Mouse (Mus musculus) liver, postnatal 0 days (tissue): Measurements from ENCODE around the gene Klhl22. TPM values are rescaled to one million over a fixed set of nuclear protein-coding genes. Genes with fewer than 3 reads are reported as not detected.
"Not testable (repeated sequence)": the region's sequence is repeated elsewhere in the genome, so short reads cannot be mapped to it uniquely, and the experiment has no call there.

Experiments
- ATAC-seq: fragments of 200-750 bp; cut with Nextera tagmentation; 2 replicates; pipeline ENCODE4 v1.8.0; 2017; ENCODE audit warnings: mild to moderate bottlenecking, moderate library complexity
- DNase-seq: peaks from one replicate; pipeline ENCODE4 v3.0.0-alpha.2; 2016
- H3K27ac ChIP-seq: fragments of 300-500 bp; sonication (generic); 2 replicates; pipeline ENCODE4 v1.5.1; 2014; ENCODE audit warnings: antibody characterized with exemption, moderate library complexity, mild to moderate bottlenecking, low read depth
- H3K27me3 ChIP-seq: fragments of 300-500 bp; sonication (generic); 2 replicates; pipeline ENCODE4 v1.6.1; 2014; ENCODE audit warnings: low read length, control low read depth, mixed read lengths; ENCODE audit not compliant: insufficient read depth
- H3K36me3 ChIP-seq: fragments of 300-500 bp; sonication (generic); replicated peaks from 2 replicates; pipeline ENCODE4 v1.6.1; 2014; ENCODE audit warnings: mild to moderate bottlenecking, control low read depth, low read length, moderate library complexity, mixed read lengths; ENCODE audit not compliant: insufficient read depth
- H3K4me1 ChIP-seq: fragments of 300-500 bp; sonication (generic); 2 replicates; pipeline ENCODE4 v1.6.1; 2014; ENCODE audit warnings: antibody characterized with exemption, mild to moderate bottlenecking, control low read depth; ENCODE audit not compliant: insufficient read depth
- H3K4me2 ChIP-seq: fragments of 300-500 bp; sonication (generic); 2 replicates; pipeline ENCODE4 v1.6.1; 2014; ENCODE audit warnings: low read depth, mild to moderate bottlenecking, low read length, moderate library complexity, mixed read lengths
- H3K4me3 ChIP-seq: fragments of 300-500 bp; sonication (generic); 2 replicates; pipeline ENCODE4 v1.5.1; 2014; ENCODE audit warnings: low read depth, low read length
- H3K9ac ChIP-seq: fragments of 300-500 bp; sonication (generic); replicated peaks from 2 replicates; pipeline ENCODE4 v1.6.1; 2014; ENCODE audit warnings: mild to moderate bottlenecking, moderate library complexity
- H3K9me3 ChIP-seq: fragments of 300-500 bp; sonication (generic); 2 replicates; pipeline ENCODE4 v1.6.1; 2016; ENCODE audit warnings: mild to moderate bottlenecking, control low read depth, low read length, mixed read lengths
- CTCF ChIP-seq: sonication (generic); IDR thresholded peaks from 2 replicates; pipeline ENCODE4 v1.5.1; 2016; ENCODE audit warnings: antibody characterized with exemption, low read depth
- EP300 ChIP-seq: IDR thresholded peaks from 2 replicates; pipeline ENCODE4 v1.6.1; 2016; ENCODE audit warnings: antibody characterized with exemption, low read depth, mild to moderate bottlenecking
- WGBS: fragments of 180-500 bp; shearing (Covaris S2); extraction: QIAGEN DNeasy Blood & Tissue Kit; methylation state at CpG from one replicate; pipeline ENCODE4 v1.1.7; 2014; ENCODE audit not compliant: insufficient replicate concordance; 5-methylcytosine and 5-hydroxymethylcytosine counted together
- polyA plus RNA-seq: library from polyadenylated mRNA; unstranded; fragments of >200 nt; fragmentation: Nextera tagmentation; extraction: Ambion mirVana; gene quantifications from 2 replicates; pipeline ENCODE4 v1.2.1, GENCODE M21; 2015

Klhl22 gene
- polyA plus RNA-seq, 1 experiment from 2014 or later: 8.0 TPM

GRCm38 (mm10) chr16:17733646-17734045 lies 25.8 kb upstream of the Klhl22 start:
- no peak overlapping the region for H3K9ac ChIP-seq

GRCm38 (mm10) chr16:17734872-17735271 lies 24.5 kb upstream of the Klhl22 start:
- H3K4me2 ChIP-seq, H3K27ac ChIP-seq, H3K9me3 ChIP-seq, H3K4me3 ChIP-seq, H3K4me1 ChIP-seq, H3K36me3 ChIP-seq, ATAC-seq, DNase-seq, H3K9ac ChIP-seq, H3K27me3 ChIP-seq: not testable (repeated sequence)
- 73% methylated on average over 6 of the region's 6 CpGs for WGBS

More at GRCm38 (mm10) chr16:17733646-17734045, 25.8 kb upstream of the Klhl22 start:
- Histone ChIP-seq H3K36me3 (no peaks in the 10 kb centered on the region), H3K4me3 (no peak overlapping the region), H3K9me3 (no peaks in the 10 kb centered on the region), H3K4me1 (no peaks in the 10 kb centered on the region), H3K4me2 (no peak overlapping the region), H3K27me3 (peaks cover 8% of the 10 kb centered on the region; the same call in 1 of the 2 replicates), H3K27ac (no peak overlapping the region)
- TF ChIP-seq CTCF (no peak), EP300 (no peak)
- ATAC-seq (no peak), DNase-seq (no peak)
- WGBS: 72% methylated on average over 2 of the region's 2 CpGs

GRCm38 (mm10) chr16:17736156-17736555 lies 23.3 kb upstream of the Klhl22 start:
- TF ChIP-seq EP300 (no peak), CTCF (no peak)
- ATAC-seq: no peak

GRCm38 (mm10) chr16:17740080-17740479 lies 19.3 kb upstream of the Klhl22 start:
- H3K36me3 ChIP-seq: no peaks in the 10 kb centered on the region
- peak; percentile 21; the same call in 1 of the 2 replicates for ATAC-seq
- H3K4me1 ChIP-seq: no peaks in the 10 kb centered on the region
- no peak overlapping the region for H3K4me2 ChIP-seq
- H3K27ac ChIP-seq: no peak overlapping the region
- 59% methylated on average over 4 of the region's 4 CpGs for WGBS
- no peak for DNase-seq
- no peak overlapping the region for H3K4me3 ChIP-seq
- H3K27me3 ChIP-seq: 0 out of 2 replicates have a peak, but pooled peaks cover 2% of the 10 kb centered on the region
- no peak overlapping the region for H3K9ac ChIP-seq
- H3K9me3 ChIP-seq: no peaks in the 10 kb centered on the region
- TF ChIP-seq EP300 (no peak), CTCF (no peak)

More at GRCm38 (mm10) chr16:17736156-17736555, 23.3 kb upstream of the Klhl22 start:
- 41% methylated on average over 4 of the region's 4 CpGs for whole genome bisulfite sequencing
- H3K27me3 ChIP-seq: peaks cover 8% of the 10 kb centered on the region; the same call in 1 of the 2 replicates
- no peak overlapping the region for H3K9ac ChIP-seq
- no peak for DNase-seq
- no peak overlapping the region for H3K4me3 ChIP-seq
- H3K27ac ChIP-seq: no peak overlapping the region
- H3K9me3 ChIP-seq: no peaks in the 10 kb centered on the region
- no peaks in the 10 kb centered on the region for H3K36me3 ChIP-seq
- H3K4me2 ChIP-seq: no peak overlapping the region
- no peaks in the 10 kb centered on the region for H3K4me1 ChIP-seq

- H3K27me3 ChIP-seq: no peaks in the 10 kb centered on the region
- no peaks in the 10 kb centered on the region for H3K4me1 ChIP-seq
- H3K9me3 ChIP-seq: 0 out of 2 replicates have a peak, but pooled peaks cover 4% of the 10 kb centered on the region
- no peak overlapping the region for H3K27ac ChIP-seq
- TF ChIP-seq CTCF (no peak), EP300 (no peak)
- H3K9ac ChIP-seq: no peak overlapping the region
- WGBS: 88% methylated on average over 1 of the region's 1 CpGs
- no peak overlapping the region for H3K4me2 ChIP-seq
- DNase-seq: no peak
- H3K36me3 ChIP-seq: no peaks in the 10 kb centered on the region
- no peak for ATAC-seq
- no peak overlapping the region for H3K4me3 ChIP-seq
These were observed 16.6 kb upstream of the Klhl22 start for GRCm38 (mm10) chr16:17742810-17743209.

- H3K36me3 ChIP-seq: no peaks in the 10 kb centered on the region
- H3K4me2 ChIP-seq: no peak overlapping the region
- WGBS: 43% methylated on average over 4 of the region's 4 CpGs
- no peak for DNase-seq
- no peak overlapping the region for H3K9ac ChIP-seq
- no peak for ATAC-seq
- H3K9me3 ChIP-seq: 0 out of 2 replicates have a peak, but pooled peaks cover 4% of the 10 kb centered on the region
- no peaks in the 10 kb centered on the region for H3K27me3 ChIP-seq
- no peaks in the 10 kb centered on the region for H3K4me1 ChIP-seq
- TF ChIP-seq EP300 (no peak), CTCF (peak; percentile 47)
- H3K27ac ChIP-seq: no peak overlapping the region
- no peak overlapping the region for H3K4me3 ChIP-seq
These were observed 16.1 kb upstream of the Klhl22 start for GRCm38 (mm10) chr16:17743279-17743678.

GRCm38 (mm10) chr16:17744536-17744935 lies 14.9 kb upstream of the Klhl22 start:
- DNase-seq (peak; percentile 66), ATAC-seq (peak; percentile 43; the same call in 1 of the 2 replicates)
- H3K9me3 ChIP-seq: 0 out of 2 replicates have a peak, but pooled peaks cover 4% of the 10 kb centered on the region
- H3K9ac ChIP-seq: no peak overlapping the region
- TF ChIP-seq CTCF (peak; percentile 78), EP300 (no peak)
- no peak overlapping the region for H3K4me2 ChIP-seq
- no peak overlapping the region for H3K27ac ChIP-seq
- no peaks in the 10 kb centered on the region for H3K4me1 ChIP-seq
- no peaks in the 10 kb centered on the region for H3K36me3 ChIP-seq
- no peaks in the 10 kb centered on the region for H3K27me3 ChIP-seq
- WGBS: 11% methylated on average over 1 of the region's 1 CpGs
- H3K4me3 ChIP-seq: no peak overlapping the region
